Mouse (Mus musculus) CH12.LX (cell line): ENCODE measurements around the gene Lurap1.

Source experiments
- CTCF ChIP-seq, 2 experiments: IDR thresholded peaks in 1 of 2; conservative IDR thresholded peaks in 1 of 2; 2 replicates each; pipeline ENCODE4 v1.5.1; 2011 to 2012; ENCODE audit warnings: low read depth in 2 of 2, low read length in 2 of 2, improper control_type of control experiment in 1 of 2, inconsistent platforms in 1 of 2, mild to moderate bottlenecking in 1 of 2, moderate library complexity in 1 of 2
- ELF1 ChIP-seq: IDR thresholded peaks from 2 replicates; pipeline ENCODE4 v1.6.1; 2014; ENCODE audit warnings: low read depth, mild to moderate bottlenecking, inconsistent platforms, low read length, improper control_type of control experiment
- GABPA ChIP-seq: IDR thresholded peaks from 2 replicates; pipeline ENCODE4 v1.6.1; 2012; ENCODE audit warnings: low read depth, low read length, improper control_type of control experiment, inconsistent platforms; ENCODE audit not compliant: insufficient replicate concordance
- MAFK ChIP-seq: IDR thresholded peaks from 2 replicates; pipeline ENCODE4 v1.6.1; 2011; ENCODE audit warnings: low read length, improper control_type of control experiment; ENCODE audit not compliant: insufficient replicate concordance
- MAX ChIP-seq: IDR thresholded peaks from 2 replicates; pipeline ENCODE4 v1.6.1; 2011; ENCODE audit warnings: low read length, improper control_type of control experiment
- MEF2A ChIP-seq: IDR thresholded peaks from 2 replicates; pipeline ENCODE4 v1.6.1; 2014; ENCODE audit warnings: low read depth, mild to moderate bottlenecking, inconsistent platforms, low read length, improper control_type of control experiment, borderline replicate concordance
- MYC ChIP-seq: IDR thresholded peaks from 2 replicates; pipeline ENCODE4 v1.6.1; 2011; ENCODE audit warnings: low read depth, mild to moderate bottlenecking, improper control_type of control experiment, low read length
- RCOR1 ChIP-seq: conservative IDR thresholded peaks from 2 replicates; pipeline ENCODE4 v1.6.1; 2012; ENCODE audit warnings: low read depth, mild to moderate bottlenecking, inconsistent platforms, low read length, improper control_type of control experiment

DNA sequence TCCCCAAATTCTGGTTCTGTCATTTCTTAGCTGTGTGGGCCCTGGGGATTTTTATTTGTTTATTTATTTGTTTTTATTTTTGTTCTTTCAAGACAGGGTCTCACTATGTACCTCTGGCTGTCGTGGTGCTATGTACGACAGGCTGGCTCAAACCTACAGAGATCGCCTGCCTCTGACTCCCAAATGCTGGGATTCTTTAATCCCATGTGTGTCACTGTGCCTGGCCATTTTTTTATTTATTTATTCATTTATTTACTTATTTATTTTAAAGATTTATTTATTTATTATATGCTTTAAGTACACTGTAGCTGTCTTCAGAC lies 18.2 kb upstream of the Lurap1 start:
- TF ChIP-seq CTCF (conservative IDR thresholded peaks at IDR 0.05 in 1 of 2, IDR thresholded peaks at IDR 0.05 in 1 of 2; ENCODE audit: low read depth in 2 of 2, low read length in 2 of 2), result no peak
- TF ChIP-seq ELF1, result no peak
- TF ChIP-seq MEF2A, result no peak
- TF ChIP-seq MAX, result no peak
- no peak for TF ChIP-seq MAFK
- no peak for TF ChIP-seq RCOR1
- TF ChIP-seq MYC, result no peak
- no peak for TF ChIP-seq GABPA
